Mouse (Mus musculus) midbrain, embryonic 10.5 days (tissue): Measurements from ENCODE around the gene Kcnn1. TPM values are rescaled to one million over a fixed set of nuclear protein-coding genes. Genes with fewer than 3 reads are reported as not detected.

ENCODE experiments used
- DNase-seq: peaks from one replicate; pipeline ENCODE4 v3.0.0-alpha.2; 2017; ENCODE audit warnings: low spot score
- H3K27ac ChIP-seq: fragments of 300-500 bp; sonication (generic); replicated peaks from 2 replicates; pipeline ENCODE4 v1.5.1; 2016; ENCODE audit warnings: mild to moderate bottlenecking
- H3K27me3 ChIP-seq: fragments of 300-500 bp; sonication (generic); 2 replicates; pipeline ENCODE4 v1.6.1; 2016; ENCODE audit warnings: low read depth, mild to moderate bottlenecking; ENCODE audit not compliant: poor library complexity, severe bottlenecking
- H3K36me3 ChIP-seq: fragments of 300-500 bp; sonication (generic); 2 replicates; pipeline ENCODE4 v1.6.1; 2016; ENCODE audit warnings: mild to moderate bottlenecking, moderate library complexity
- H3K4me1 ChIP-seq: fragments of 300-500 bp; sonication (generic); 2 replicates; pipeline ENCODE4 v1.6.1; 2016
- H3K4me3 ChIP-seq: fragments of 300-500 bp; sonication (generic); 2 replicates; pipeline ENCODE4 v1.5.1; 2016; ENCODE audit warnings: mild to moderate bottlenecking, moderate library complexity
- H3K9me3 ChIP-seq: fragments of 300-500 bp; sonication (generic); replicated peaks from 2 replicates; pipeline ENCODE4 v1.6.1; 2016; ENCODE audit warnings: mild to moderate bottlenecking
- WGBS: fragments of 180-500 bp; shearing (Covaris S2); methylation state at CpG from one replicate; pipeline ENCODE4 v1.1.7; 2016; 5-methylcytosine and 5-hydroxymethylcytosine counted together
- microRNA-seq: library from miRNA; unstranded; fragments of <30 nt; microRNA quantifications from one replicate; pipeline ENCODE4, GENCODE M21; 2017
- polyA plus RNA-seq: library from polyadenylated mRNA; unstranded; fragments of >200 nt; fragmentation: Nextera tagmentation; extraction: Ambion mirVana; gene quantifications from 2 replicates; pipeline ENCODE4 v1.2.1, GENCODE M21; 2016

The Kcnn1 gene
- polyA plus RNA-seq, 1 experiment from 2014 or later: 9.1 TPM

DNA sequence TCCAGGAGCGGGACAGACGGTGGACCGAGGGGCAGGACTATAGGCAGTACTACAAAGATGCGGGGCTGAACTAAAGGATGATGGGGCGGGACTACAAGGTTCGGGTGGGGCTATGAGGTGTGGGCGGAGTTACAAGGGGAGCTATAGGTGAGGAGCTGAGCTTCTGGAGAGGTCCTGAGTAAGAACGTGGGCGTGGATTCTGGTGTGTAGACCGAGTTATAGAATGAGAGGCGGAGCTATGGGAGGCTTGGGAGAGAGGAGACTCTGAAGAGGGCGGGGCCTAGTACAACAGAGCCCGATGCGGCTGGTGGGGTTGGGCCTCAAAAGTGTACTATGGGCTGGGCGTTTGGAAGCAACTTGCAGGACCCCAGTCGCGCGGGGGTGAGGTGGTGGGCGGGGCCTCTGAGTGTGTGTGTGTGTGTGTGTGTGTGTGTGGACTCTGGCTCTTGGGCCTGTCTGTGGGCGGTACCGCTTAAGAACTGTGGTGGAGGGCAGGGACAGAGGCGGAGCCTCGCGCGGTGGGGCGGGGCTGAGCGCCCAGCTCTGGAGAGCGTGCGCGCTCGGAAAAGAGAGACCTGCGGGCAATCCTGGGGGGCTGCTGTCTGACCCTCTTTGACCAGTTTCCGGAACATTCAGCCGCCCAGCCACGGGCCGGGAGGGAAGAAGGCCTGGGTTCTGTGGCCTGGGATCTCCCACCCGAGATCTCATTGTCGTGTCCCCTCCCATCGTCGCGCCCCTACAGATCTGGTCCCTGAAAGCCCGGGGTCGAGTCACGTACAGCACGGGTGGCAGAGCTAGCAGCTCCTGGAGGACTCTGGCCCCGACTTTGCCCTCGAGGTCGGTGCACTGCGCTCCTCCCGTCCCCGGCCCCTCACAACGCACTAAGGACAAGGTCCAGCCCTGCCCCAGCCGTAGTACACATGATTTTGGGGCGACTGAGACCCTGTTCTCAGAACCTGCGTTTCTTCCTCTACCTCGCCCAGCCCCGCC lies 65.7 kb downstream of the Kcnn1 start:
- peak; percentile 93 for DNase-seq
- Histone ChIP-seq H3K9me3 (no peaks in the 10 kb centered on the region), H3K27ac (peak overlapping the region; percentile 86), H3K36me3 (no peaks in the 10 kb centered on the region), H3K27me3 (peaks cover 87% of the 10 kb centered on the region), H3K4me1 (peaks cover 52% of the 10 kb centered on the region), H3K4me3 (peak overlapping the region; percentile 69)
- 1% methylated on average over 52 of the region's 57 CpGs for WGBS

DNA sequence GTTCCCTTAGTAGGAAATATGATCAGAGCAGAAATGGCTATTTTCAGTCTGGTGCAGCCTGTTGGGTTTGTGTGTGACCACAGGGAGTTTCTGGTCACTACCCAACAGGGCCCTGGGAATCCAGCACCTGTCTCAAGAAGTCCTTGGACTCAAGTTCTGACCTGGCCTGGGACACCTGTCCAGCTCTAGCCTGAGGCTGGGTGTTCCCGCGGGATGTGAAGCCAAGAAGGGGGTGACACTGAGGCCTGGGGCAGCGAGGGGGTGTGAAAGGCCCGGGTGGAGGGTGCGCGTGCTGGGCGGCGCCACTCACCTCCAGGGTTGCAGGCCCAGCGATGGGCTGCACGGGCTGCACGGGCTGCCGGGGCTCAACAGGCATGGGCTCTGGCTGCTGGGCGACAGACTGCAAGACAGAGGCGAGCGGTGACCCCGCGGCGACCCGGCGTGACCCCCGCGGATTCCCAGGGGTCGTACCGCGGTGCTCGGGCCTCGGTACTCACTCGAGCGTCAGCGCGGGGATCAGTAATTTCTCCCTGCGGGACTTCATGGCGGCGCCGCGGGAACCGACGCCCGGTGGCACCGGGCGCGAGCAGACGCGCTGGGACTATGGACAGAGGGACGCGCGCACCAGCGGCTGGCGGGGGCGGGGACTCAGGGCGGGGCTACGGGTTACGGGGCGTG lies 66.5 kb downstream of the Kcnn1 start:
- H3K9me3 ChIP-seq: no peaks in the 10 kb centered on the region
- H3K27ac ChIP-seq: peak overlapping the region; percentile 86
- H3K36me3 ChIP-seq: no peaks in the 10 kb centered on the region
- WGBS: under 1% methylated on average over 54 of the region's 54 CpGs
- peak overlapping the region; percentile 69 for H3K4me3 ChIP-seq
- DNase-seq: no peak
- H3K4me1 ChIP-seq: peaks cover 60% of the 10 kb centered on the region
- H3K27me3 ChIP-seq: peaks cover 81% of the 10 kb centered on the region

DNA sequence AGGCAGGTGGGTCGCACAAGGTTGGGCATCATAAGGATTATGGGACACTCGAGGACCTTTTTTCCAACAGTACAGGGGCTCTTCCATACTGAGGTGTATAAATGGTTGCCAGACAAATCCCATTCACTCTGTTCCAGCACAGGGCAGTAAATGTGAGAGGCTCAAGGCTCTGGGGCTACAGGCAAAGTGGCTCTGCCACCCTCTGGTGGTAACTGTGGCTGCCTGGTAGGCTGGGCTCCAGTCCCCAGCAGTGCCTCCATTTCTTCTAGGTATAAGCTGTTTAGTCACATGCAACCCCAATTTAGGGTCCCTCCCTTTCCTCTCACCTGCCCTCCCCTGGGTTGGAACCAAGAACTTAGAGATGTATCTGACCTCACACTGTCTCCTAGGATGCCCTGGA lies 67.7 kb downstream of the Kcnn1 start:
- Histone ChIP-seq H3K36me3 (no peaks in the 10 kb centered on the region), H3K27ac (no peak overlapping the region), H3K27me3 (peaks cover 81% of the 10 kb centered on the region), H3K4me3 (0 out of 2 replicates have a peak overlapping the region, but pooled peaks have one; percentile 4), H3K9me3 (no peaks in the 10 kb centered on the region), H3K4me1 (peaks cover 63% of the 10 kb centered on the region)
- DNase-seq: no peak
- WGBS: 90% methylated on average over 2 of the region's 2 CpGs

DNA sequence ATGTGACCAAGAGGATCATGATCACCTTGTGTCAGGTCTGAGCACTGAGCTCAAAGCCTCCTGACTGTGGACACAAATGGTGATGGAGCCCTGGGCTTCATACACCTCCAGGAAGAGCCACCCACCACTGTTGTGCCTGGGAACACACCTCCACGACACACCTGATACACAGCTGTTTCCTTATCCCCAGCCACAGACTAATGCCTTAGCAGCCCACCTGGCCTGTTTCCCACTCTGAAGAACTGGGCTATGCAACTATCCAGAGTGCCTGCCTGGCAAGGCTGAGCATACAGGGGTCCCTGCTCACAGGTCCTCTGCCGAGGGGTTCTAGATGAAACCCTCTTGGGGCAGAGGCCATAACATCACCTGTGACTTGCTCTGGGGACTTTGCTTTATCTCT lies 68.8 kb downstream of the Kcnn1 start:
- Histone ChIP-seq H3K27me3 (peaks cover 81% of the 10 kb centered on the region), H3K4me3 (no peak overlapping the region), H3K36me3 (peaks cover 2% of the 10 kb centered on the region), H3K27ac (no peak overlapping the region), H3K4me1 (peaks cover 63% of the 10 kb centered on the region), H3K9me3 (no peaks in the 10 kb centered on the region)
- WGBS: 87% methylated on average over 2 of the region's 2 CpGs
- DNase-seq: no peak

DNA sequence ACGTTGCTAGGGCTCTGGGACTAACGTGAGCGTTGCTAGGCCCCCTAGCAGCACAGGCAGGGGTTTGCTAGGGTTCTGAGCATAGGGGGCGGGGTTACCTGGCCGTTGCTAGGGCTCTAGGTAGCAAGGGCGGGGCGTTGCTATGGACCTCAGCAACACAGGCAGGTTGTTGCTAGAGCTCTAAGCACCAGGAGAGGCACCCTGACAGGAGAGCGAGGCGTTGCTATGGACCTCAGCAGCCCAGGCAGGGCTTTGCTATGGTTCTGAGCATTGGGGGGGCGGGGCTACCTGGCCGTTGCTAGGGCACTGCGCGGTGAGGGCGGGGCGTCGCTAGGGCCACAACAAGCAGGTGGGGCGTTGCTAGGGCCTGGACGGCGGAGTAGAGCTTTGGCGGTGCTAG lies 70.4 kb downstream of the Kcnn1 start:
- peak overlapping the region; percentile 86 for H3K27ac ChIP-seq
- under 1% methylated on average over 20 of the region's 20 CpGs for WGBS
- no peak for DNase-seq
- peaks cover 15% of the 10 kb centered on the region for H3K36me3 ChIP-seq
- H3K9me3 ChIP-seq: no peaks in the 10 kb centered on the region
- H3K27me3 ChIP-seq: peaks cover 81% of the 10 kb centered on the region
- peaks cover 68% of the 10 kb centered on the region for H3K4me1 ChIP-seq
- peak overlapping the region; percentile 62 for H3K4me3 ChIP-seq

Small RNAs within 50 kb of the gene (microRNA-seq; reads per million reads assigned to microRNA genes)
- gene Mir7067 (1.5 reads per million), gene Mir7240 (not detected)

Other genes starting within 250 kb of the Kcnn1 start
- gene Lrrc25, start 247.1 kb downstream of the Kcnn1 start, polyA plus RNA-seq: 1.1 and 1.2 TPM in 2 replicates
- not detected in 2 replicates for gene Gdf15, start 230.8 kb downstream of the Kcnn1 start, polyA plus RNA-seq
- gene Pgpep1, start 202.9 kb downstream of the Kcnn1 start, polyA plus RNA-seq: 51.8 and 89.7 TPM in 2 replicates
- 315 and 355 TPM in 2 replicates for gene Lsm4, start 190.0 kb downstream of the Kcnn1 start, polyA plus RNA-seq
- 62.5 and 78.6 TPM in 2 replicates for gene Jund, start 164.3 kb downstream of the Kcnn1 start, polyA plus RNA-seq
- not detected in 2 replicates for gene Iqcn, start 159.8 kb downstream of the Kcnn1 start, polyA plus RNA-seq
- gene Gm3336, start 144.7 kb downstream of the Kcnn1 start, polyA plus RNA-seq: not detected in 2 replicates
- 0.72 and 0.78 TPM in 2 replicates for gene Pde4c, start 139.5 kb downstream of the Kcnn1 start, polyA plus RNA-seq
- gene Rab3a, start 108.6 kb downstream of the Kcnn1 start, polyA plus RNA-seq: 17.2 and 40.7 TPM in 2 replicates
- 31.7 and 34.6 TPM in 2 replicates for gene Mpv17l2, start 102.3 kb downstream of the Kcnn1 start, polyA plus RNA-seq
- 66.2 and 66.6 TPM in 2 replicates for gene Pik3r2, start 86.5 kb downstream of the Kcnn1 start, polyA plus RNA-seq
- 9.8 and 12.1 TPM in 2 replicates for gene Mast3, start 58.2 kb downstream of the Kcnn1 start, polyA plus RNA-seq
- gene Il12rb1, start 54.8 kb downstream of the Kcnn1 start, polyA plus RNA-seq: 0.05 and 0.11 TPM in 2 replicates
- gene Arrdc2, start 23.5 kb downstream of the Kcnn1 start, polyA plus RNA-seq: 5.2 and 7.3 TPM in 2 replicates
- gene Ccdc124, start 10.7 kb upstream of the Kcnn1 start, polyA plus RNA-seq: 180 and 183 TPM in 2 replicates
- gene Slc5a5, start 29.5 kb upstream of the Kcnn1 start, polyA plus RNA-seq: 0.42 and 0.63 TPM in 2 replicates
- gene Rpl18a, start 34.2 kb upstream of the Kcnn1 start, polyA plus RNA-seq: 3,389 and 3,784 TPM in 2 replicates
- gene Map1s, start 42.7 kb upstream of the Kcnn1 start, polyA plus RNA-seq: 69.4 and 74.0 TPM in 2 replicates